Mouse (Mus musculus) lung, postnatal 14 days (tissue): ENCODE results near the gene Lage3.
"Not testable (repeated sequence)": the region's sequence is repeated elsewhere in the genome, so short reads cannot be mapped to it uniquely, and the experiment has no call there.

Source experiments
- DNase-seq: peaks from one replicate; pipeline ENCODE4 v3.0.0; 2021

Lage3 gene

GRCm38 (mm10) chrX:74353467-74353770, at the start of gene Lage3:
Gene Lage3 (minus strand): TSS chrX:74353618.
- DNase-seq = peak; percentile 78

GRCm38 (mm10) chrX:74400136-74400535, 46.7 kb upstream of the Lage3 start:
- DNase-seq = no peak

GRCm38 (mm10) chrX:74392535-74393443, 39.4 kb upstream of the Lage3 start, which contains the start of the genes Fam3a and Ikbkg:
Gene Fam3a (minus strand): TSS chrX:74393272.
Gene Ikbkg (plus strand): TSS chrX:74393290.
- DNase-seq = peak; percentile 80

- no peak for DNase-seq
These were observed 34.7 kb upstream of the Lage3 start for GRCm38 (mm10) chrX:74388153-74388552.

- no peak for DNase-seq
These were observed 31.0 kb upstream of the Lage3 start for GRCm38 (mm10) chrX:74384451-74384850.

GRCm38 (mm10) chrX:74372888-74373549, 19.6 kb upstream of the Lage3 start, which contains the start of the genes Ubl4a and Slc10a3:
Gene Ubl4a (minus strand): TSS chrX:74373218.
Gene Slc10a3 (minus strand): TSS chrX:74373349.
- DNase-seq = peak; percentile 84

GRCm38 (mm10) chrX:74368209-74368909, 14.9 kb upstream of the Lage3 start:
- DNase-seq = peak; percentile 75

GRCm38 (mm10) chrX:74367512-74367911, 14.1 kb upstream of the Lage3 start:
- DNase-seq = no peak

GRCm38 (mm10) chrX:74359171-74359570, 5.8 kb upstream of the Lage3 start:
- DNase-seq = peak; percentile 2

GRCm38 (mm10) chrX:74357069-74357468, 3.7 kb upstream of the Lage3 start:
- not testable (repeated sequence) for DNase-seq

GRCm38 (mm10) chrX:74352645-74353466, 562 bp downstream of the Lage3 start:
- no peak for DNase-seq

GRCm38 (mm10) chrX:74330166-74330930, 23.1 kb downstream of the Lage3 start:
- no peak for DNase-seq

- DNase-seq = no peak
These were observed 24.2 kb downstream of the Lage3 start for GRCm38 (mm10) chrX:74329215-74329671.

- DNase-seq = peak; percentile 67
These were observed 24.7 kb downstream of the Lage3 start, which contains the start of gene Plxna3 for GRCm38 (mm10) chrX:74328725-74329161. Gene Plxna3 (plus strand): TSS chrX:74329066.

GRCm38 (mm10) chrX:74312540-74313464, 40.6 kb downstream of the Lage3 start, which contains the start of gene Fam50a:
Gene Fam50a (plus strand): TSS chrX:74313033.
- peak; percentile 86 for DNase-seq

- peak; percentile 74 for DNase-seq
These were observed 48.3 kb downstream of the Lage3 start, which contains the start of gene Gdi1 for GRCm38 (mm10) chrX:74304867-74305700. Gene Gdi1 (plus strand): TSS chrX:74304998.
